Comparison of ENCODE assay signal across 8 mouse cellular contexts in the genomic region with DNA sequence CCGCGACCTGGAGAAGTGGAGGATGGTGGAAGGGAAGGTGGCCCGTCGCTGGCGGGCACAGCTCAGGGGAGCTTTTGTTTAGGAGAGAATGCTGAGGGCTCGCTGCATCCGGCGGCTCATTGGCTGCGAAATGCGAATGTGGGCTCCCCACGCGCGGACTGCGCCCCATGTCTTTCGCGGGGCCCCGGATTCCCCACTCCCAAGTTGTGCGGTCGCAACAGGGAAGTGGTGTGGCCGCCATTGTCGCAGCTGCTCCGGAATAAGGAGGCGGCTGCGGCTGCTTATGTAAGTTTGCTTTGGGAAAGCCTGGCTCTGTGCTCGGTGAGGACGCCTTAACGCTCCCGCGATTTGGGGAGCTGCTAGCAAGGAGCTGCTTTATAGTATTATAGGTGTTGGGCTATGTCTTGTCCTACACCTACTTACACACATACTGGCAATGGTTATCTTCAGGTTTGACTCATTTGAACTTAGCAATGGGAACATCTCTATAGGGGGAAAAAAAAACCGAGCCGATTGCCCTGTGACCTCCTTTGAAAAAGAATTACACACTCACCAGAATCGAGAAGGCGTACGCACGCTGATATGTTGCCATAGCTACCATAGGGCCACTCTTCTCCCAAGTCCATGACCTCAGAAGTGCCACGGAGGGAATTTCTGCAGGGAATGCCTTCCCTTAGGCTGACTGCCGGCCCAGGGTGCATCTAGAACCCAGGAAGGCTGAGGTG. TPM values are rescaled to one million over a fixed set of nuclear protein-coding genes. Genes with fewer than 3 reads are reported as not detected.
DNase-seq lines count a peak whose midpoint lies in the region; ATAC-seq and TF ChIP-seq lines count a peak whose summit lies in the region.

No protein-coding gene starts in this region.

- H3K27ac ChIP-seq in MEL (ENCODE audit: control insufficient read depth, low read depth, low read length) = peak overlapping the region; percentile 91
- peak overlapping the region; percentile 100 for H3K27ac ChIP-seq in forebrain, embryonic 14.5 days (ENCODE audit: low read depth, low read length)
- H3K27ac ChIP-seq in liver, postnatal 0 days (ENCODE audit: low read depth) = peak overlapping the region; percentile 98
- H3K27ac ChIP-seq in neural tube, embryonic 13.5 days (replicated peaks) = peak overlapping the region; percentile 100

- H3K36me3 ChIP-seq in MEL (ENCODE audit: control insufficient read depth in 1 of 2, insufficient read depth in 2 of 2, low read length in 2 of 2) = peaks cover 2 to 10% of the 10 kb centered on the region in 2 experiments; a peak in 3 of 4 replicates
- H3K36me3 ChIP-seq in forebrain, embryonic 14.5 days (ENCODE audit: control insufficient read depth, insufficient read depth, low read length) = peaks cover 20% of the 10 kb centered on the region
- peaks cover 10% of the 10 kb centered on the region for H3K36me3 ChIP-seq in liver, postnatal 0 days (replicated peaks; ENCODE audit: insufficient read depth, low read length)
- H3K36me3 ChIP-seq in neural tube, embryonic 13.5 days = peaks cover 21% of the 10 kb centered on the region

- ATAC-seq in forebrain, embryonic 14.5 days = peak; percentile 21
- no peak for ATAC-seq in liver, postnatal 0 days
- peak; percentile 18 for ATAC-seq in neural tube, embryonic 13.5 days (ENCODE audit: low read depth)

- intact Hi-C loops in heart, postnatal 25 days (cut with DNase I) = loop anchor here (1.0 to 2.0 kb wide), 2 partner anchors 33 to 55 kb away; a partner anchor contains a TSS

- TF ChIP-seq RAD21 in MEL (IDR thresholded peaks at IDR 0.05; ENCODE audit: low read depth, low read length) = no peak

- TF ChIP-seq CTCF in MEL (IDR thresholded peaks at IDR 0.05 in 2 of 3, conservative IDR thresholded peaks at IDR 0.05 in 1 of 3; ENCODE audit: control insufficient read depth in 1 of 3, insufficient read depth in 1 of 3, low read depth in 2 of 3, low read length in 3 of 3, poor library complexity in 1 of 3, severe bottlenecking in 1 of 3) = no peak
- no peak for TF ChIP-seq CTCF in liver, postnatal 0 days (IDR thresholded peaks at IDR 0.05; ENCODE audit: low read depth)

- peaks cover 2 to 13% of the 10 kb centered on the region in 2 experiments; a peak in 2 of 4 replicates for H3K4me1 ChIP-seq in MEL (ENCODE audit: control insufficient read depth in 1 of 2, insufficient read depth in 2 of 2, low read length in 2 of 2)
- peaks cover 6% of the 10 kb centered on the region for H3K4me1 ChIP-seq in forebrain, embryonic 14.5 days (ENCODE audit: control insufficient read depth, insufficient read depth, low read length)
- H3K4me1 ChIP-seq in liver, postnatal 0 days (ENCODE audit: insufficient read depth) = peaks cover 10% of the 10 kb centered on the region
- peaks cover 16% of the 10 kb centered on the region for H3K4me1 ChIP-seq in neural tube, embryonic 13.5 days (replicated peaks)

- no peak for TF ChIP-seq EP300 in MEL (IDR thresholded peaks at IDR 0.05; ENCODE audit: low read depth in 1 of 2, low read length in 2 of 2)
- TF ChIP-seq EP300 in liver, postnatal 0 days (IDR thresholded peaks at IDR 0.05; ENCODE audit: low read depth) = no peak

- WGBS in forebrain, embryonic 14.5 days = 0% methylated on average over 37 of the region's 37 CpGs
- WGBS in large intestine, adult 2 months = under 1% methylated on average over 37 of the region's 37 CpGs
- WGBS in liver, postnatal 0 days (ENCODE audit: insufficient replicate concordance) = under 1% methylated on average over 37 of the region's 37 CpGs
- 1% methylated on average over 37 of the region's 37 CpGs for WGBS in neural tube, embryonic 13.5 days

- TF ChIP-seq POLR2A in MEL (IDR thresholded peaks at IDR 0.05; ENCODE audit: control insufficient read depth in 1 of 2, insufficient read depth in 1 of 2, low read depth in 1 of 2, low read length in 2 of 2, poor library complexity in 1 of 2) = peak in 1 of 2 experiments; percentile 32; a peak in 1 of 4 replicates

- peaks cover 22% of the 10 kb centered on the region for H3K79me2 ChIP-seq in MEL (ENCODE audit: control insufficient read depth, insufficient read depth, low read length, poor library complexity)

- peak overlapping the region; percentile 98 for H3K9ac ChIP-seq in MEL (ENCODE audit: control insufficient read depth, low read depth, low read length, poor library complexity, severe bottlenecking)
- H3K9ac ChIP-seq in forebrain, embryonic 14.5 days (ENCODE audit: low read length) = peak overlapping the region; percentile 96
- peak overlapping the region; percentile 96 for H3K9ac ChIP-seq in liver, postnatal 0 days (replicated peaks)
- peak overlapping the region; percentile 95 for H3K9ac ChIP-seq in neural tube, embryonic 13.5 days

- peak overlapping the region; percentile 76 for H3K4me2 ChIP-seq in forebrain, embryonic 14.5 days (ENCODE audit: low read length)
- peak overlapping the region; percentile 87 for H3K4me2 ChIP-seq in liver, postnatal 0 days (ENCODE audit: low read depth, low read length)
- peak overlapping the region; percentile 87 for H3K4me2 ChIP-seq in neural tube, embryonic 13.5 days

- H3K4me3 ChIP-seq in MEL (ENCODE audit: control insufficient read depth in 1 of 2, insufficient read depth in 1 of 2, low read depth in 2 of 2, low read length in 2 of 2) = peak overlapping the region; percentile 84 to 96
- H3K4me3 ChIP-seq in forebrain, embryonic 14.5 days (ENCODE audit: low read depth, low read length) = peak overlapping the region; percentile 83
- peak overlapping the region; percentile 89 for H3K4me3 ChIP-seq in liver, postnatal 0 days (ENCODE audit: low read depth, low read length)
- H3K4me3 ChIP-seq in neural tube, embryonic 13.5 days = peak overlapping the region; percentile 86

- H3K27me3 ChIP-seq in MEL (ENCODE audit: control insufficient read depth in 1 of 2, insufficient read depth in 2 of 2, low read length in 2 of 2) = no peaks in the 10 kb centered on the region
- no peaks in the 10 kb centered on the region for H3K27me3 ChIP-seq in forebrain, embryonic 14.5 days (replicated peaks; ENCODE audit: control insufficient read depth, insufficient read depth, low read length)
- no peaks in the 10 kb centered on the region for H3K27me3 ChIP-seq in liver, postnatal 0 days (ENCODE audit: insufficient read depth, low read length)
- H3K27me3 ChIP-seq in neural tube, embryonic 13.5 days = no peaks in the 10 kb centered on the region

- peak; percentile 72 for DNase-seq in MEL (ENCODE audit: low read depth, low spot score)
- peak; percentile 70 for DNase-seq in cerebellum, adult 11 months
- DNase-seq in forebrain, embryonic 14.5 days (ENCODE audit: low spot score) = peak; percentile 66
- DNase-seq in heart, postnatal 25 days (ENCODE audit: low spot score) = peak; percentile 56
- DNase-seq in large intestine, adult 2 months (ENCODE audit: low read depth, low spot score) = peak; percentile 37
- peak; percentile 22 for DNase-seq in liver, postnatal 0 days
- DNase-seq in thymus, postnatal 14 days = peak; percentile 71

- no peaks in the 10 kb centered on the region for H3K9me3 ChIP-seq in MEL (replicated peaks; ENCODE audit: insufficient read depth, low read length)
- no peaks in the 10 kb centered on the region for H3K9me3 ChIP-seq in forebrain, embryonic 14.5 days (replicated peaks; ENCODE audit: control insufficient read depth, low read length)
- H3K9me3 ChIP-seq in liver, postnatal 0 days (ENCODE audit: low read length) = no peaks in the 10 kb centered on the region
- no peaks in the 10 kb centered on the region for H3K9me3 ChIP-seq in neural tube, embryonic 13.5 days

TF ChIP-seq in MEL, 35 proteins besides CTCF, POLR2A, EP300 and RAD21 (continues in another document):
- TF ChIP-seq GATA1 (IDR thresholded peaks at IDR 0.05; ENCODE audit: low read depth, low read length) (no peak), NRF1 (IDR thresholded peaks at IDR 0.05; ENCODE audit: insufficient read depth, low read depth, low read length, poor library complexity, severe bottlenecking) (no peak), RCOR1 (IDR thresholded peaks at IDR 0.05; ENCODE audit: low read depth, low read length) (no peak), GABPA (IDR thresholded peaks at IDR 0.05; ENCODE audit: low read depth, low read length) (no peak), JUND (IDR thresholded peaks at IDR 0.05; ENCODE audit: low read depth, low read length) (no peak), MAX (IDR thresholded peaks at IDR 0.05; ENCODE audit: low read length) (peak; percentile 16; the same call in 1 of the 2 replicates), MYB (IDR thresholded peaks at IDR 0.05; ENCODE audit: low read depth, low read length) (no peak), MAZ (IDR thresholded peaks at IDR 0.05; ENCODE audit: low read depth, low read length) (0 out of 2 replicates have a peak, but pooled peaks have one; percentile 15), TCF12 (IDR thresholded peaks at IDR 0.05; ENCODE audit: low read depth, low read length) (0 out of 2 replicates have a peak, but pooled peaks have one; percentile 8), SIN3A (IDR thresholded peaks at IDR 0.05; ENCODE audit: low read length) (peak; percentile 85; the same call in 1 of the 2 replicates), UBTF (IDR thresholded peaks at IDR 0.05; ENCODE audit: borderline replicate concordance, insufficient read depth, low read depth, low read length) (no peak), TBP (IDR thresholded peaks at IDR 0.05; ENCODE audit: low read depth, low read length) (0 out of 2 replicates have a peak, but pooled peaks have one; percentile 22)

RNA-seq across cellular contexts. Expression of a gene that starts 1.3 kb away (rescaled TPM):
- 8.7 and 9.0 TPM in 2 replicates for total RNA-seq in MEL (2012; rRNA removed)
- polyA plus RNA-seq in MEL (2012; ENCODE audit: insufficient read depth in 1 of 2, insufficient read length in 2 of 2, low read depth in 1 of 2, low replicate concordance in 2 of 2, missing spikeins in 1 of 2) = 10 to 100 TPM in 1 of 2 experiments, not detected in 1; 11.9 TPM
- 29.0 and 29.6 TPM in 2 replicates for polyA plus RNA-seq in forebrain, embryonic 14.5 days (2014; fragmentation: Nextera tagmentation; extraction: Ambion mirVana)
- 10 to 100 TPM in 1 of 2 experiments, 1 to 10 TPM in 1; 9.5 to 12.6 TPM for total RNA-seq in heart, postnatal 25 days (2021)
- polyA plus RNA-seq in large intestine, adult 2 months (2012; rRNA removed) = 3.2 and 3.6 TPM in 2 replicates
- 5.2 and 5.3 TPM in 2 replicates for polyA plus RNA-seq in liver, postnatal 0 days (2015; fragmentation: Nextera tagmentation; extraction: Ambion mirVana)
- polyA plus RNA-seq in neural tube, embryonic 13.5 days (2015; fragmentation: Nextera tagmentation; extraction: Ambion mirVana) = 29.0 and 31.1 TPM in 2 replicates

RNA-seq across cellular contexts. Expression of a gene that starts 55.0 kb away (rescaled TPM):
- total RNA-seq in MEL (2012; rRNA removed) = not detected in 2 replicates
- polyA plus RNA-seq in MEL (2012; ENCODE audit: insufficient read depth in 1 of 2, insufficient read length in 2 of 2, low read depth in 1 of 2, low replicate concordance in 2 of 2, missing spikeins in 1 of 2) = not detected
- polyA plus RNA-seq in forebrain, embryonic 14.5 days (2014; fragmentation: Nextera tagmentation; extraction: Ambion mirVana) = 0.21 and 0.36 TPM in 2 replicates
- under 1 TPM; 0.11 to 0.18 TPM for total RNA-seq in heart, postnatal 25 days (2021)
- polyA plus RNA-seq in large intestine, adult 2 months (2012; rRNA removed) = 0.04 TPM in 1 of 2 replicates, not detected in the other
- polyA plus RNA-seq in liver, postnatal 0 days (2015; fragmentation: Nextera tagmentation; extraction: Ambion mirVana) = not detected in 2 replicates
- polyA plus RNA-seq in neural tube, embryonic 13.5 days (2015; fragmentation: Nextera tagmentation; extraction: Ambion mirVana) = 2.4 and 2.5 TPM in 2 replicates

Comparison
In these comparisons a context has a peak if more than half of its experiments do, and no peak if none do; other contexts are left out.
1. DNase-seq: peak in every context shown above with its lines; median percentile 72 in MEL; 71 in thymus, postnatal 14 days; 70 in cerebellum, adult 11 months; 66 in forebrain, embryonic 14.5 days; 56 in heart, postnatal 25 days; 37 in large intestine, adult 2 months; 22 in liver, postnatal 0 days.